Mouse (Mus musculus) megakaryocyte, adult 5-6 weeks (primary cell): ENCODE data around the gene Zc3h4. TPM values are rescaled to one million over a fixed set of nuclear protein-coding genes. Genes with fewer than 3 reads are reported as not detected.

Source experiments
- ATAC-seq: 2 replicates; pipeline ENCODE4 v1.8.0; 2016; ENCODE audit warnings: mild to moderate bottlenecking, inconsistent platforms; ENCODE audit not compliant: poor library complexity, severe bottlenecking
- total RNA-seq, 2 experiments: library from RNA; stranded (forward) in 1 of 2; stranded (reverse) in 1 of 2; fragments of 153-499, 151-499 nt in 1 of 2; fragments of 221-1000, 200-1000 nt in 1 of 2; gene quantifications; 2 replicates each; pipeline versions ENCODE4 v1.2.3 to v1.2.4; 2015 to 2017

The Zc3h4 gene
- total RNA-seq, 2 experiments from 2014 or later, result 20.6 to 25.3 TPM

DNA sequence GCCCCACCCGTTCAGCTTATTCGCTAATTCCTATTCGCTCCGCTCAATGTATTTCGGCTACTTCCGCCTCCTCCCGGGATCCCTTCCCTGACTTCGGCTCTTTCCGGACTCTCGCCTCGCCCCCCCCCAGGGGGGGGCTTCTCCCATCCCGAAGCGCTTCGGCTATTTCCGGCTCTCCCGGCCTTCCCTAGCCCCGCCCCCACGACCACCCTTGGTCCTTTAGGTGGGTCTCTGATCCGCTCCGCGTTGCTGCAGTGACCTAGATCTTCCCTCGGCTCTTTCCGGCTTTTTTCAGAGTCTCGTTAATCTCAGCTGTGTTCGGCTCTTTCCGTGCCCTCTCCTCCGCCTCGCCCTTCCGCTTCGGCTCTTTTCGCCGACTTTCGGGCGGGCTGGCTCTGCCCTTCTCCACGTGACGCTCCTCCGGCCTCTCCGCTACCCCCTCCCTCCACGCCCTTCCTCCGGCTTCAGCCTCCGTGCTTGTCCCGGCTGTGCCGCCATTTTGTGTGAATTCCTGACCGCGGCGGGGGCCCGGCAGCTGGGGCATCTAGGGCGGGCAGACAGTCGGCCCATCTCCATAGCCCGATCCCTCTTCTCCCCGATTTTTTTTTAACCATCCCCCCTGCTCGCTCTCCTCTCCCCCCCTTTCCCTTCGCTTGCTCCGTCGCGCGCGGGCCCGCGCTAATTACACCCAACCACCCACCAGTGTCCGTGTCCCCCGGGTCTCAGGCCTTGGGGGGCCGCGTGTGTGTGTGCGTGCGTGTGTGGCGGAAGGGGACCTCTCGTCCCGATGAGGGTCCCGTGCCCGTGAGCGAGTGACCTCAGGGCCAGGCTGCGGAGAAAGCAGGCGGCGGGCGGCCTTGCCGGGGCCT is 656 bp upstream of the Zc3h4 start:
- ATAC-seq, result peak; percentile 71

DNA sequence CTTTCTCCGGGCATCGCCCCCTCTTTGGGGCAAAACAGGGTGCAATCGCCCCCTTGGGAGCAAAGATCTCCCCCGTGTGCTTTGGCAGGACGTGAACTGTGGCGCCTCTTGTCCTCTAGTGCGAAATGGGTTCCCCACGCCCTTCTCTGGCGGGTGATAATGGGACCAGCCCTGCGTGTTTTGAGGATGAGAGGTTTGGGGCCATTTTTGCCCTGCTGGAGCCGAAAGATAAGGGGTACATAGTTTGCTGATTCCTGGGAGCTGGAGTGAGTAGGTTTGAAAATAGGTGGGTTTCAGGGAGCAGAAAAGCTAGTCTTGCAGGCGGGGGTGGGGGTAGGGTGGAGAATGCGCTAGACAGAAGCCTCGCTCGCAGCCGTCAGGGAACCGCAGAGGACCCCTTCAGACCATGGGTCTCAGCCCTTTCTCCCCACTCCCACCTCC is 1.3 kb downstream of the Zc3h4 start:
- no peak for ATAC-seq

DNA sequence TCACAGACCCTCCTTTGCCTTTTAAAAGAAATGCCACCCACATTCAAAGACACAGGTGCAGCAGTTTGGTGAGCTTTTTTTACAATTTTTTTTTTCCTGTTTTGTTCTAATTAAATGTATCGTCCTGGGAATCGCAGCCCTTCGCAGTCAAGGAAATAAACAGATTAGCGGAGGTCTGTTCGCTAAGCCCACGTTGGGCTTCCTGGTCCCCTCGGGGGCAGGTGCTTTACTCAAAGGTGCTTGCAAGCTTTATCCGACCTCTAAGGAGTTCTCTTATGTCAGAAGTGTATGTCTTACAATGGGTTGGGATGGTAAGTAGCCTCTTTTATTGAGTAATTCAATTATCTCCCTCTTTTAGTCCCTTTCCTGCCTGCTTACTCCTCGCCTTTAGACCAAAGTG is 1.7 kb downstream of the Zc3h4 start:
- ATAC-seq, result no peak

DNA sequence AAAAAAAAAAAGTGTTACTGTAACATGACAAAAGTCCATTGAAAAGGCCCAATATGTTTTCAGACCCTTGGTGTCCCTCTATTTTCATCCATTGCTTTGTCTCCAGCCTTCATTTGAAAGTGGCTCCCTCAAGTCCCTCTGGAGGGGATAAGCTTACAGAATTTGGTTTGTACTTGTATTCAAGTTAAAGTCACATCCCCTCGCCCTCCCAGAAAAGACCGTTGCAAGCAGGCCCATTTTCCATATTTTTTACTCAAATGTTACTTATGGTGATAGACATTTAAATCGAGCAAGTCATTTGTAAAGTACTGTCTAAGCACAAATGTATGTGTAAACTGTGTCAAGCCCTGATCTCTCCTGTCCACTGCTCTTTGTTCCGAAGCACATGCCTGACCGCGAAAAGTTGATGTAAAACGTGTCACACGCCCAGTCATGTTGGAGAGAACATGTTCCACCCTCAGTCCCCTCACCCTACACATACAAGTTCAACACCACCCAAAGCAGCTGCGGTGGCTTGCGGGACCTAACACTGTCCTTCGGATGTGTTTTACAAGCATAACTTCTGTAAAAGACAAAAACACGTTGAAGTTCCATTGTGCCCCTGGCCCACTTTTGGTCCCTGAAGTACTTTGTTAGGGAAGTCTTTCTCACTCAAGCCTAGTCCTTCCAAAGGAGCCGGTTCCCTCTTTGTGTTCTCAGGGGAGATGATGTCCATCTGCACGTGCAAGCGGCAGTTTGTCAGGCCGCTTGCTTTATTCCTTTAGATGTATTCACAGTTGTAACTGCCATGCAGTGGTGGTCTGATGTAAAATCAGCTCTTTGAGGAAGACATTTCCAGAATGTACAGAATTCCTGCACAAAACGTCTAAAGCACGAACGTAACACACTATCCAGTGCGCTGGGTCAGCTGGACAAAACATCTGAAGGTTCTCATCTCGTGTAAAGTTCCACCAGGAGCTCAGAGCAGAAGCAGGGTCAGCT is 2.5 kb downstream of the Zc3h4 start:
- no peak for ATAC-seq

- ATAC-seq, result no peak
Observed at GRCm38 (mm10) chr7:16404315-16405072, 3.8 kb downstream of the Zc3h4 start.

- no peak for ATAC-seq
Observed at GRCm38 (mm10) chr7:16405073-16405455, 4.4 kb downstream of the Zc3h4 start.

DNA sequence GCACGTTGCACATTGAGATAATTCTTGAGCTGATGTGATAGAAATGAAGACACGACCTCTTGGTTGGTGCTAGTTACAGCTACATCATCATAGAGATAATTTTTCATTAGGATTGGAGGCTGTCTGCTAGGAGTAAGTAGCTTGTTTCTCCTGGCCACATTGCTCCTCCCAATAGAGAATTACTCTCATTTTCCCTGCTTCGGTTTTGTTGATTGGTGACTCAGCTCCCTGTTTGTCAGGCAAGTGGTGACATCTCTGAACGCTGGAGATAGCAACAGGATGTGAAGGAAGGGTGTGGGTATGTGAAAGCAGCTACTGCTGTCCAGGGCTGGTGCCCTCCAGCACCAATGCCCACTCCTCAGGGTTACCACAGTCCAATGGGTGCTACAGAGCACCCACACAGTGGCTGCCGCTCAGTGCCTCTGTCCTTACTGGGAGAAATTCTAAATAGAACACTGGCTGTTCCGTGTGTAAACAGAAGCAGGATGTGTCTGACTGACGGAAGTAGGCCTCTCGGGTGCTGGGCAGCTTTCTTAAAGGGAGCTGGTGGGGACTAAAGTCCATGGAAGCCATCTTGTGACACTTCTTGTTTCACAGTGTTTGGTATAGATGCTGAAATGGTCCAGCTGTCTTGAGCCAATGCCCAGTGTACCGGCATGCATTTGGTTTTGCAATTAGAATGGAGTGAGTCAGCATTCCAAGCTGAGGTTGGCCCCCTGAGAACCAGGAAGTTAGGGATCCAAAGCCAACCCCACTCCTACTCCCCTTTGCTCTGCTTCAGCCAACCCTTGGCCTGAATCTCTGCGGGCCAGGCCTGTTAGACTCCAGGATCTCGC is 5.0 kb downstream of the Zc3h4 start:
- ATAC-seq, result peak; percentile 74

- no peak for ATAC-seq
Observed at GRCm38 (mm10) chr7:16406978-16407377, 6.3 kb downstream of the Zc3h4 start.

DNA sequence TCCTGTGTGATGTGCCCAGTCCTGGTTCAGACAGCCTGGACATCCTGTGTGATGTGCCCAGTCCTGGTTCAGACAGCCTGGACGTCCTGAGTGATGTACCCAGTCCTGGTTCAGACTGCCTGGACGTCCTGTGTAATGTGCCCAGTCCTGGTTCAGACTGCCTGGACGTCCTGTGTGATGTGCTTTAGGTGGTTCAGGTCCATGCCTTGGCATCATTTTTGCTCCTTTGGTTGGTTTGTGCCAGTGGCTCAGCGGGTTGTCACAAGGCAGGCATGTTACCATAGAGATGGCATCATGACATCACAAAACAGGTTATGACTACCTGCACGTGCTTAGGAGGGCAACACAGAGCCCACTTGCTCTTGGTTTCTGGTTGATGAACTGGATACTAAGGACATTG is 10.4 kb downstream of the Zc3h4 start:
- no peak for ATAC-seq

DNA sequence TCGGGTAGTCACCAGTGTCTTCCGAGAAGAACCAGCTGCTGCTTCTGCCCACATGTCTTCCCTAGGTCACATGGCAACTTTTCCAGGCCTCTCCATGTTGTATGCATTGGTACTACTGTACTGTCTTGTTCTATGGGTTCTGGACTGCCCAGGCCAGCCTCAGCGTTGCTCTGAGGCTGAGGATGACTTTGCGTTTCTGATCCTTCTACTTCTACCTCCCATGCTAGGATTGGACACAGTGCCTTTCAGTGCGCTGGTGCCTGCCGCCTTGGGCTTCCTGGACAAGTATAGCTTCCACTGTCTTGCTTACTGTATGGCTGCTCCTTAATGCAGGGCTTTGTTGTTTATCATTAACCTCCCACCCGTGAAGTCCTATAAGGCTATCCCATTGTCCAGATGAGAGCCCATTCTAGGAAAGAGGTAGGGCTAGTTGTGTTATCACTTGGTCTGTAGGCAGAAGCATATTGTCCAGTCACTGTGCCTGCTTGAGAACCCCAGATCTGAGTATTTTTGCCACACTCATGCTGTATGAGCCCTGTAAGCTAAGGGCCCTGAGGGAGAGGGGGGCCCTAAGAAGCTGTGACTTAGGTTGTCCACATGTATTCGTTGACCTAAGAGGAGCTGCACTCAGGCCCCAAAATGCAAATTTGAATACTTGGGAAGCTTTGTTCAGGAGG is 11.6 kb downstream of the Zc3h4 start:
- ATAC-seq, result peak; percentile 64

GRCm38 (mm10) chr7:16412930-16413329 is 12.2 kb downstream of the Zc3h4 start:
- no peak for ATAC-seq

DNA sequence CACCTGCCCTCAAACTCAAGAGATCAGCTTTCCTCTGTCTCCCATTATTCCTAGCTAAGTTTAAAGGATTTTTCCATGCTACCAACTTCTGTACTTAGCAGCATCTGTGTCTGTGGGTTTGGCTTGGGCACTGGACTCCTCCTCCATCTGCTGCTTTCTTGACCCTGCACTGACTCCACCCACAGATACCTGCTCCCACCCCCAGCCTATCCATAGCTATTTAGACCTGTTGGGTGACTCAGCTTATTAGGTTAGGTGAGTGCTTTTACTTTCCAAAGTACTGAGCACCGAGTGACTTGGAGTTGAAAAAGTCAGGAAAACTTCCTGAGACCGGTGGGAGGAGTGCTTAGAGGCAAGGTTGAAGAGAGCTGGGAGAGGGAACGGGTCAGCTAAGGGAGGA is 14.7 kb downstream of the Zc3h4 start:
- no peak for ATAC-seq

DNA sequence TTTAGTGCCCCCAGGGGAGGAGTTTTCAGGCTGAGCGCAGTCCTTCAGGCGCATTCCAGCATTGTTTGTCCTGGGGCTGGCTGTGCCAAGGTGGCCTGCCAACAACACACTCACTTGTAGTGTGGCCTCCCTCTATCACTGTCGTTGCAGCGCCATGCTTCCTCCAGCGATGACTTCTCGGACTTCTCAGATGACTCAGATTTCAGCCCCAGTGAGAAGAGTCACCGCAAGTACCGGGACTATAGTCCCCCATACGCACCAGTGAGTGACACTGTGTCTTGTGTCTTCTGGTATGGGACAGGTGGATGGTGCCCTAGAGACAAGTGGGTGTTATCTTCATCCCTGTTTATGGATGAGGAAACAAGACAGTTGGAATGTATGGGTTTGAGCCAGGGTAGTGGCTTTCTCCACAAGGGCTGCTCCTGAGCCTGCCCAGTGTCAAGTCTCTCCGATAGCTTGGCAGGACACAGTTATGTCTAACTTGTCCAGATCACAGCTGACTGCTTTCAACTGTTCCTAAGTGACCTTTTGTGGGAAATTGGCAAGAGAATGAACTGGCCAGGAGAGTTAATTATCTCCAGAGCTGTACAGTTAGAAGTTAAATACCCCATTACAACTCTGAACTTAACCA is 16.5 kb downstream of the Zc3h4 start:
- no peak for ATAC-seq

DNA sequence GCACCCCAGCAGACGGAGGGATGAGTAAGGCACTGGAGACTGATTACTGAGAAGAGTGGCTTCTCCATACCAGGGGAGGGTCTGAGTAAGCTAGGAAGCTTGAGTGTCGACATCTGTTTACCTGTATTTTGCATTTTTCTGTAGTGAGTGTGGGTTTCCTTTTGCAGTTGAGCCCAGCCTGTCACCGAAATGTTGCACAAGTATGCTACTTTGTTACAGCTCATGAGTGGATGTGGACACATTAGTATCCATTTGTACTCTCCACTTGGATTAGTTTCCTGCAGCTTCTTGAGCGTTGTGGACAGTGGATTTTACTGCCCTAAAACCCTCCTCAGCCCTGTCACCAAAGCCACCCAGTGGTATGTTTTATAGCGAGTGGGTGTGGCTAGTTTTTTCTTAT is 18.0 kb downstream of the Zc3h4 start:
- peak; percentile 56 for ATAC-seq

DNA sequence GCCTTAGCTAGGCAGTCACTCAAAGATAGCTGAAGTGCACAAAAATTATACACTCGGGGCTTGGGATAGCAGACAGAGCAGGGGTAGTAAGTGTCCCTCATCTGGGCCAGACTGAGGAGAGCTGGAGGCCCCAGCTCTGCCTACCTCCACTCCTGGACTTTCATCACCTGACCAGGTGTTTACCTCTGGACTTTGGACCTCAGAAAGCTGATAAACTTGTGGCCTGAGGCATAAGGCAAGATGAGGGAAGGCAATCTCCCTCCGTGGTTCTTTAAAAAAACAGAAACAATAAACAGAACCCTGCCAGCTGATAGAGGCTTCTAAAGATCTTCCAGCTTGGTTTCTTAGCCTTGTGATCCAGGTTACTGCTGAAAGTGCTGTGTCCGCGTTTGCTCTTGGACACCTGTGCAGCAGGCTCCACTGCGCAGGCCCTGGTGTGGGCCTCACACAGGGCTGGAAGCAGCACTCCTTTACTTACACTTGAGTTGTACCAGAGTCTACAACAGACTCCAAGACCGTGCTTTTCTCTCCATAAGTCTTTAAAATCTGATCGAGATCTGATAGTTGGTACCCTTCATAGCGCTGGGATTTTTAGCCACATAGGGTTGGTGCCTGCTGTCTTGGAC is 19.9 kb downstream of the Zc3h4 start:
- no peak for ATAC-seq

GRCm38 (mm10) chr7:16422222-16422856 is 21.6 kb downstream of the Zc3h4 start:
- ATAC-seq, result no peak

GRCm38 (mm10) chr7:16423731-16424130 is 23.0 kb downstream of the Zc3h4 start:
- no peak for ATAC-seq

DNA sequence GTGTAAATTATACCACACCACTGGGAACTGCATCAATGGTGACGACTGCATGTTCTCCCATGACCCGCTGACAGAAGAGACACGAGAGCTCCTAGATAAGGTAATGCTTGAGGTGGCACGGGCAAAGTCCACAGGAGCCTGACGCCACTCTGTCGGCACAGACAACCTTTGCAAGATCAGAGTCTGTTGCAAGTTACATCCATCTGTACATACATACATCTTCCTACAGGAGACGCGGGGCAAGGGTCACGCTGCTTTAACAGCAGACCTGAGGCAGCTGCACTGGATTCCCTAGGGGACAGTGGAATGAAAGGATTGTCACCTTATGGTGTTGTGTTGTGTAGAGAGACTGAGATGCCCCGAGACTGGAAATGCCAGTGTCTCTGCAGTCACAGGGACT is 25.0 kb downstream of the Zc3h4 start:
- no peak for ATAC-seq
